Mouse (Mus musculus) kidney, embryonic 15.5 days (tissue): ENCODE measurements at regions not wholly inside any gene's neighbourhood (a gene's known extent, or its start where the extent isn't known, plus 50 kb on each side); places are given as distances from the start of the nearest gene placed in this dataset.
"Not testable (repeated sequence)": the region's sequence is repeated elsewhere in the genome, so short reads cannot be mapped to it uniquely, and the experiment has no call there.

Experiments
- ATAC-seq: fragments of 200-750 bp; cut with Nextera tagmentation; replicated peaks from 2 replicates; pipeline ENCODE4 v1.8.0; 2017; ENCODE audit warnings: moderate TSS enrichment; ENCODE audit not compliant: low FRiP score
- H3K27ac ChIP-seq: fragments of 300-500 bp; sonication (generic); 2 replicates; pipeline ENCODE4 v1.5.1; 2015; ENCODE audit warnings: mild to moderate bottlenecking, inconsistent platforms
- H3K27me3 ChIP-seq: fragments of 300-500 bp; sonication (generic); 2 replicates; pipeline ENCODE4 v1.6.1; 2015; ENCODE audit warnings: inconsistent platforms
- H3K36me3 ChIP-seq: fragments of 300-500 bp; sonication (generic); 2 replicates; pipeline ENCODE4 v1.6.1; 2015; ENCODE audit warnings: inconsistent platforms
- H3K4me1 ChIP-seq: fragments of 300-500 bp; sonication (generic); 2 replicates; pipeline ENCODE4 v1.6.1; 2015; ENCODE audit warnings: inconsistent platforms
- H3K4me2 ChIP-seq: fragments of 300-500 bp; sonication (generic); 2 replicates; pipeline ENCODE4 v1.6.1; 2015; ENCODE audit warnings: moderate library complexity, mild to moderate bottlenecking, inconsistent platforms
- H3K4me3 ChIP-seq: fragments of 300-500 bp; sonication (generic); replicated peaks from 2 replicates; pipeline ENCODE4 v1.5.1; 2015; ENCODE audit warnings: mild to moderate bottlenecking, inconsistent platforms
- H3K9ac ChIP-seq: fragments of 300-500 bp; sonication (generic); 2 replicates; pipeline ENCODE4 v1.6.1; 2015; ENCODE audit warnings: mild to moderate bottlenecking, inconsistent platforms
- H3K9me3 ChIP-seq: fragments of 300-500 bp; sonication (generic); replicated peaks from 2 replicates; pipeline ENCODE4 v1.6.1; 2016; ENCODE audit warnings: inconsistent platforms
- WGBS: fragments of 180-500 bp; shearing (Covaris S2); methylation state at CpG from one replicate; pipeline ENCODE4 v1.1.7; 2015; ENCODE audit warnings: mixed read lengths; 5-methylcytosine and 5-hydroxymethylcytosine counted together

- Histone ChIP-seq H3K4me2 (no peak overlapping the region), H3K4me1 (no peaks in the 10 kb centered on the region), H3K9me3 (no peaks in the 10 kb centered on the region), H3K36me3 (no peaks in the 10 kb centered on the region), H3K4me3 (no peak overlapping the region), H3K27ac (no peak overlapping the region), H3K9ac (no peak overlapping the region), H3K27me3 (no peaks in the 10 kb centered on the region)
- no peak for ATAC-seq
- WGBS = 68% methylated on average over 3 of the region's 3 CpGs
Observed at GRCm38 (mm10) chr1:105925617-105926370, 64.4 kb upstream of the Zcchc2 start.

DNA sequence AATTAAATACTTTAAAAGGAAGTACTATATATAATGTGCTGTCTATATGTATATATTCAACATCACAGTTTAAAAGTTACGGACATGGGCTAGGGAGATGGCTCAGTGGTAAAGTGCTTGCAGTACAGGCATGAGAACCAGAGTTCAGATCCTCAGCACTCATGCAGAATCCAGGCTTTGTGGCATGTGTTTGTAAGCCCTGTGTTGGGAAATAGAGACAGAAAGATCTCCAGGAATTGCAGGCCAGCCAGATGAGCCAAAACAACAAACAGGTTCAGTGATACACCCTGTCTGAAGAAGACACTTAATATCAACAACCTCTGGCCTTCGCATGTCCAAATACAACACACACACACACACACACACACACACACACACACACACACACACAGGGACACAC is 63.3 kb upstream of the Zcchc2 start:
- Histone ChIP-seq H3K36me3 (no peaks in the 10 kb centered on the region), H3K9me3 (no peaks in the 10 kb centered on the region), H3K4me1 (no peaks in the 10 kb centered on the region), H3K27ac (no peak overlapping the region), H3K4me3 (no peak overlapping the region), H3K27me3 (no peaks in the 10 kb centered on the region), H3K4me2 (no peak overlapping the region), H3K9ac (no peak overlapping the region)
- no peak for ATAC-seq
- 92% methylated on average over 2 of the region's 2 CpGs for WGBS

DNA sequence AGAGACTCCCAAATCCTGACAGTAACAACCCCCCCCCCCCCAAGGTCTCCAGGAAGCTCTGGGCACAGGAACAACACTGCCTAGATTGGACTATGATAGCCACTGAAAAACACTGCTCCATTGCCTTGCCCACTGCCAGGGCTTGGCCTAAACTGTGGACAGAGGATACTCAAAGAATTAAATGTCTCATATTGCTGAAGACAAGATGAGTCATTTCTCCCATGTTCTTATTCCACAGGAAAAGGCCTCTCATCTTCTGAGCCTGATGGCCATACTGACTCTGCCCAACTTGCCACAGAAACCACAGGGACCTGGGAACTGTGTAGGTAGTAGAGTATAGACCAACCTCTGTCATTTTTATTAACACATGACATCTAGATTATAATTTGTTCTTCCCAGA is 59.4 kb upstream of the Zcchc2 start:
- H3K4me2 ChIP-seq = no peak overlapping the region
- H3K27ac ChIP-seq = no peak overlapping the region
- H3K27me3 ChIP-seq = no peaks in the 10 kb centered on the region
- H3K36me3 ChIP-seq = no peaks in the 10 kb centered on the region
- H3K4me1 ChIP-seq = no peaks in the 10 kb centered on the region
- H3K9me3 ChIP-seq = no peaks in the 10 kb centered on the region
- no peak overlapping the region for H3K4me3 ChIP-seq
- no peak for ATAC-seq
- no peak overlapping the region for H3K9ac ChIP-seq

GRCm38 (mm10) chr1:105934171-105934570 is 56.0 kb upstream of the Zcchc2 start:
- not testable (repeated sequence) for ATAC-seq, H3K4me3 ChIP-seq, H3K4me2 ChIP-seq, H3K36me3 ChIP-seq, H3K9me3 ChIP-seq, H3K27ac ChIP-seq, H3K27me3 ChIP-seq, H3K9ac ChIP-seq, H3K4me1 ChIP-seq
- 98% methylated on average over 2 of the region's 2 CpGs for WGBS
